Mouse (Mus musculus): ENCODE results near the gene Cuta.
"Not testable (repeated sequence)": the region's sequence is repeated elsewhere in the genome, so short reads cannot be mapped to it uniquely, and the experiment has no call there.

Cuta gene

GRCm38 (mm10) chr17:26936921-26937695, 2.3 kb downstream of the Cuta start:
- no peak for DNase-seq (ENCODE audit: low spot score in 2 of 2)

GRCm38 (mm10) chr17:26936453-26936852, 2.9 kb downstream of the Cuta start:
- DNase-seq (ENCODE audit: low spot score in 2 of 2), result no peak

DNA sequence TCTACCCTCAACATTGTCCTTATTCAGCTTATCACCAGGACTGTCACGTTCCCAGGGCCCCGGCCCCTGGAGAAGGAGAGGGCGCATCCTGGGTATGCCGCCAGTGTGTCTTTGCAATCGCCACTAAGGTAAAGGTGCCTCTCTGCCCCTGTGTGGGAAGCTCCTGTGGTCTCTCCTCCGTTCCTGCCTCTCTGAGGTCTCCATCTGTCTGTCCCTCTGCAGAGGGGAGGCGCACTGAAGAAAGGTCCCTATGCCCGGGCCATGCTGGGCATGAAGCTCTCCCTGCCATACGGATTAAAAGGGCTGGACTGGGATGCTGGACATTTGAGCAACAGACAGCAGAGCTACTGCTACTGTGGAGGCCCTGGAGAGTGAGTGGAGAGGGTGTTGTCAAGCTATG, 4.3 kb downstream of the Cuta start:
- DNase-seq (ENCODE audit: low spot score in 2 of 2), result no peak

GRCm38 (mm10) chr17:26933885-26934827, 5.2 kb downstream of the Cuta start:
- DNase-seq (ENCODE audit: low spot score in 2 of 2), result no peak

DNA sequence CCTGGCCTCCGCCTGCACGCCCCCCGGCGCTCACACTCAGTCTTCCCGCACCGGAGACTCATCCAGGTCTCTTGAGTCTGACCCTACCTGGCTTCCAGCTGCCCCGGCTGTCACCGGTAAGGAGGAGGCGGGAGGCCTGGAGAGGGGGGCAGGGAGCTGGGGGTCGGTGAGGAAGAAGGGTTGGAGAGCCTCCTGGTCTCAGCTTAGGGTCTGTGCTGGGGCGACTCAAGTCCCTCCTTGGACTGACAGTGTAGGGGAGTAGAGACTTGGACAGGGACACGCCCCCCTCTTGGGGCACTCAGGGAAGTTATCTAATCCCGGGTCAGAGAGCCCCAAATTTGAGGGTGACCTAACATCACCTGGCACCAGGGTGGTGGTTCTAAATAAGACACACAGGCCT, 6.0 kb downstream of the Cuta start:
- no peak for DNase-seq (ENCODE audit: low spot score in 2 of 2)

DNA sequence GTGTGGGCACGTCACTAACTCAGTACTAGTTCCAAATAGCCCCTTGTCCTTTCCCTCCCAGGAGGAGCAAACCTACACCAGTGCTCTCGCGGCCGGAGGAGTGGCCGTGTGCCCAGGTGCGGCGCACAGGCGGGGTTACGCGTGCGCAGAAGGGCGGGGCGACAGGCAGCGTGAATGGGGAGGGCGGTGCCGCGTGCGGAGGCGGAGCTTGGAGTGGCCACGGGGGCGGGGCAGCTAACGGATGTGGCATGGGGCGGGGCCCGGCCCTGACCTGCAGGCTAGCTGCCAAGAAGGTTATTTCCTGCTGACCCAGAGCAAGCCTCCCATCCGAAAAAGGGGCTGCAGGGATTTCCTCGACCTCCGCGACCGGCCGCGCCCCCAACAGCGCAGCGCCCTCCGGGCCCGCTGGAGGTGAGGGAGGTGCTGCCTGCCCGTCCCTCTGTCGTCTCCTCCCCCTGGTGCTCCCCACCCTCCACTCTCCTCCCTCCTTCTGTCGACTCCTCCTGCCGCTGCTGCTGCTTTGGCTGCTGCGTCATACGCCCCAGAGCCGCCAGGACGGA, 6.5 kb downstream of the Cuta start, which contains the start of gene Phf1:
Phf1 (plus strand) TSS at position 214 of the 560 bp plus-strand sequence.
- DNase-seq (ENCODE audit: low spot score in 2 of 2), result peak; percentile 95 to 98

DNA sequence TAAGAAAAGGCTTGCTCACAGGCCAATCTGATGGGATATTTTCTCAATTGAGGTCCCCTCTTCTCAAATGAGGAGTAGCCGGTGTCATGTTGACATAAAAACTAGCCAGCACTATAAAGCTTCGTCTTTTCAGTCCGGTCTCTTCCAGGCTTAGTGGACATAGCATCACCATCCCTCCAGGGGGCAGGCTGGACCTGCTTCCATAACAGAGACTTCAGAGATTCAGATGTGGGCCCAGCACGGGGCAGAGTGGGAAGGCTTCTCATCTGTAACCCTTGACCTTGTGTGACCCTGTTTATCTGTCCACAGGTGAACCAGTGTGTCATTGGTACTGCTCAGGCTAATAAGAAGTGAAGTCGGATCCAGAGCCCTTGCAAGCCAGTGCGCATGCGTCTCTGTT, 7.6 kb downstream of the Cuta start:
- not testable (repeated sequence) for DNase-seq (ENCODE audit: low spot score in 2 of 2)

- not testable (repeated sequence) for DNase-seq (ENCODE audit: low spot score in 2 of 2)
These were observed 14.0 kb downstream of the Cuta start for GRCm38 (mm10) chr17:26925414-26925813.

DNA sequence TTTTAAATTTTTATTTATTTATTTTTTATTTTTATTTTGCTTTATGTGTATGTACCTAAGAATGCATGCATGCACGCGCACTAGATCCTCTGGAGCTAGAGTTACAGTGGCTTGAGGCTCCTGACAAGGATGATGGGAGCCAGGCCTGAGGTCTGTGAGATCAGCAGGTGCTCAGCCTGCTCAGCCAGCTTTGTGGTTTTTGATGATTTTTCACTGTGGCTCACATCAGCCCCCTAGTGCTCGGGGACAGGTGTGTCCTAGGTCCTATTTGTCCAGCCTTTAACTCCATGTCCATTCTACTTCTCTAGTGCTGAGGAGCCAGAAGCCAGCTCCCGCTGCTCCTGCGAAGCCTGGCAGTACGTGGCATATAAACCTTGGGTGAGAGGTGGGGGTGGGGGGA, 17.0 kb downstream of the Cuta start:
- DNase-seq (ENCODE audit: low spot score in 2 of 2), result not testable (repeated sequence)

GRCm38 (mm10) chr17:26919516-26919915, 19.9 kb downstream of the Cuta start:
- DNase-seq (ENCODE audit: low spot score in 2 of 2), result not testable (repeated sequence)

- DNase-seq (ENCODE audit: low spot score in 2 of 2), result no peak
These were observed 21.0 kb downstream of the Cuta start for GRCm38 (mm10) chr17:26918343-26918742.

- DNase-seq (ENCODE audit: low spot score in 2 of 2), result not testable (repeated sequence)
These were observed 21.8 kb downstream of the Cuta start for GRCm38 (mm10) chr17:26917560-26917959.

- DNase-seq (ENCODE audit: low spot score in 2 of 2), result peak; percentile 97 to 99
These were observed 22.5 kb downstream of the Cuta start, which contains the start of gene Kifc5b for GRCm38 (mm10) chr17:26916711-26917482. Gene Kifc5b (plus strand): TSS chr17:26917091.

GRCm38 (mm10) chr17:26915248-26915647, 24.1 kb downstream of the Cuta start:
- no peak for DNase-seq (ENCODE audit: low spot score in 2 of 2)

DNA sequence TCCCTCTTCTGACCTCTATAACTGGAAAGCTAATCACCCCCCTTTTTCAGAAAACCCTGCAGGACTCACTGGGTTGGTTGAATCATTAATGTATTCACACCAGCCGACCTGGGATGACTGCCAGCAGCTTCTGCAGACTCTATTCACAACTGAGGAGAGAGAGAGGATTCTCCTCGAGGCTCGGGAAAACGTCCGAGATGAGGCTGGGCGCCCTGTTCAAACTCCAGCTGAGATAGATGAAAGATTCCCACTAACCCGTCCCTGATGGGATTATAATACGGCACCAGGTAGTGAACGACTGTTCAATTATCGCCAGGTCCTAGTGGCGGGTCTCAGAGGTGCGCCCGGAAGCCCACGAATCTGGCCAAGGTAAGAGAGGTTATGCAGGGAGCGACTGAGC, 31.9 kb downstream of the Cuta start:
- not testable (repeated sequence) for DNase-seq (ENCODE audit: low spot score in 2 of 2)

GRCm38 (mm10) chr17:26904320-26904719, 35.0 kb downstream of the Cuta start:
- no peak for DNase-seq (ENCODE audit: low spot score in 2 of 2)

- no peak for DNase-seq (ENCODE audit: low spot score in 2 of 2)
These were observed 38.5 kb downstream of the Cuta start for GRCm38 (mm10) chr17:26900916-26901315.

DNA sequence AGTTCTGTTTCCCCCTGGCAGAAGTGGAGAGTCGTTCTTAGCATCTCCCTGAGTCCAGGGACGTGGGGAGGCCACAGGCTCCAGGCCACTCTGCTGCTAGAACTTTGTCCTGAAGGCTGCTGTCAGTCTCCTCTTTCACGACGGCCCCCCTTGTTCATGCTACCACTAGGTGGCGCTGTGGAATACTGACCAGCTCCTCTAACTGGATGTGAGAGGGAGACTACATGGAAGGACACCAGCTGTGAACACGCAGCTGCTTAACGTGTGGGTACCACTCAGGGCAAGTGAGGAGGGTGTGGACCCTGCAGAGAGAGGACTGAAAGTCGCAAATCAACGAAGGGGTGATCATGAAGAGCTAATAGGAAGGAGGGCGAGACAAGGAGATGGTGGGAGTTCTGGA, 43.8 kb downstream of the Cuta start:
- DNase-seq (ENCODE audit: low spot score in 2 of 2), result peak; percentile 33 to 44

- DNase-seq (ENCODE audit: low spot score in 2 of 2), result no peak
These were observed 45.0 kb downstream of the Cuta start for GRCm38 (mm10) chr17:26894342-26894741.

DNA sequence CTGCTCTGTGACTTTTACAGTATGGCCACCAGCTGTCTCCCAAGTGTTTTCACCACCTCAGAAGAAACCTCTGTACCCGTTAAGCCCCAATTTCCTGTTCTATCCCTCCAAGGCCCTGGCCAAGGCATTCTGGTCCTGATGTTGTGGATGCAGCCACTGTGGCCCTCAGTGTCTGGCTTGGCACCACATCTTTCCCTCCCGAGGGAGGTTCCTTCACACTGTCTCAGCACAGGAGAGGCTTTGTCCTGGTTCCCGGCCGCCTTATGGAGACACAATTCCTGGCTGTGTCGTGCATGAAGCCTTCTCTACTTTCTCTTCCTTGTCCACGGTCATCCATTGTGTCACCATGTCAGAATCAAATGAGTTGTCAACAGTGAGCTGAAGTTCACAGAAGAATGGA, 45.9 kb downstream of the Cuta start:
- no peak for DNase-seq (ENCODE audit: low spot score in 2 of 2)

DNA sequence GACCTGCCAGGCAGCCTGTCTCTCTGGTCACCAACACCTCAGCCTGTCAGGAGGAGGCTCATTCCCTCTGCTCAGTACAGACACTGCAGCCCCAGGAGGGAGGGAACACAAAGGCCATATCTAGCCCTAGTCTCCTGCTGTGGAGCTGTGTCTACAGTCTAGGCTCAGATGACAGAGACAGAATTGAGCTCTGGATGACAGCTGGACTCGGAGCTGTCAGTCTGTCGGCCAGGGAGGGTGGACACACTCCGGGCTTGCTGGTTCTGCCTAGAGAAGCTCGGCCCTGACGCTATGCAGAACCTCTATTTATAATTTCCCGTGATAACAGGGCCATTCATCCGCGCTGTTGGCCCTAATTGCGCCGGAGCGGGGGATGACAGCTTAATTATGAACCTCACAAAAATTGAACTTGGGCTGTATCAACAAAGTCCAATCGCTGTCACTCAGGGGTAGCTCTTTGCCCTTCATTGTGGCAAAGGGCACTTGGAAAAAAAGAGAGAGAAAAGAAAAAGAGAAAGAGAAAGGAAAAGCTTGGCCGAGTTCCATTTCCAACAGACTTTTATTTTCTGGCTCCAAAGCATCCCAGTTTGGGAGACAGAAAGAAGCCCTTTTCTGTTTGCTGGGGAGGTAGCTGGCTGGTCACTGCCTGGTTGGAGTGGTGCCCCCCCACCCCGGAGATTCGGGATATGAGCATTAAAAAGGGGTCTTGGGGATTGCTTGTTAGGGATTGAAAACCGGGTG, 46.6 kb downstream of the Cuta start:
- DNase-seq (ENCODE audit: low spot score in 2 of 2), result no peak

Measured in urinary bladder, adult 18-20 months (tissue).